Mouse (Mus musculus): ENCODE results near the gene Katnb1. TPM values are rescaled to one million over a fixed set of nuclear protein-coding genes. Genes with fewer than 3 reads are reported as not detected.

Gene Katnb1
- polyA plus RNA-seq, 1 experiment: 20.0 TPM

- DNase-seq (ENCODE audit: low read depth): no peak
These were observed 3.3 kb downstream of the Katnb1 start for GRCm38 (mm10) chr8:95084261-95084660.

GRCm38 (mm10) chr8:95084744-95085431, 3.9 kb downstream of the Katnb1 start:
- no peak for DNase-seq (ENCODE audit: low read depth)

GRCm38 (mm10) chr8:95085432-95086141, 4.6 kb downstream of the Katnb1 start:
- no peak for DNase-seq (ENCODE audit: low read depth)

GRCm38 (mm10) chr8:95093574-95093973, 12.6 kb downstream of the Katnb1 start:
- no peak for DNase-seq (ENCODE audit: low read depth)

- DNase-seq (ENCODE audit: low read depth): no peak
These were observed 18.0 kb downstream of the Katnb1 start for GRCm38 (mm10) chr8:95099009-95099408.

- DNase-seq (ENCODE audit: low read depth): no peak
These were observed 21.0 kb downstream of the Katnb1 start for GRCm38 (mm10) chr8:95101972-95102371.

GRCm38 (mm10) chr8:95107306-95107705, 26.3 kb downstream of the Katnb1 start:
- no peak for DNase-seq (ENCODE audit: low read depth)

GRCm38 (mm10) chr8:95112594-95112993, 31.6 kb downstream of the Katnb1 start:
- no peak for DNase-seq (ENCODE audit: low read depth)

GRCm38 (mm10) chr8:95113108-95113507, 32.1 kb downstream of the Katnb1 start:
- DNase-seq (ENCODE audit: low read depth): no peak

GRCm38 (mm10) chr8:95113750-95114149, 32.8 kb downstream of the Katnb1 start:
- no peak for DNase-seq (ENCODE audit: low read depth)

- DNase-seq (ENCODE audit: low read depth): no peak
These were observed 42.5 kb downstream of the Katnb1 start for GRCm38 (mm10) chr8:95123455-95123854.

- DNase-seq (ENCODE audit: low read depth): no peak
These were observed 45.5 kb downstream of the Katnb1 start for GRCm38 (mm10) chr8:95126497-95126896.

GRCm38 (mm10) chr8:95127658-95128057, 46.7 kb downstream of the Katnb1 start:
- no peak for DNase-seq (ENCODE audit: low read depth)

- no peak for DNase-seq (ENCODE audit: low read depth)
These were observed 47.8 kb downstream of the Katnb1 start for GRCm38 (mm10) chr8:95128750-95129260.

GRCm38 (mm10) chr8:95130966-95131537, 50.1 kb downstream of the Katnb1 start:
- DNase-seq (ENCODE audit: low read depth): no peak

GRCm38 (mm10) chr8:95131983-95132382, 51.0 kb downstream of the Katnb1 start:
- DNase-seq (ENCODE audit: low read depth): no peak

GRCm38 (mm10) chr8:95134186-95134585, 53.2 kb downstream of the Katnb1 start:
- no peak for DNase-seq (ENCODE audit: low read depth)

- DNase-seq (ENCODE audit: low read depth): no peak
These were observed 54.3 kb downstream of the Katnb1 start for GRCm38 (mm10) chr8:95135242-95135641.

GRCm38 (mm10) chr8:95136218-95136617, 55.2 kb downstream of the Katnb1 start:
- DNase-seq (ENCODE audit: low read depth): no peak

- no peak for DNase-seq (ENCODE audit: low read depth)
These were observed 56.2 kb downstream of the Katnb1 start for GRCm38 (mm10) chr8:95137201-95137600.

- no peak for DNase-seq (ENCODE audit: low read depth)
These were observed 56.7 kb downstream of the Katnb1 start for GRCm38 (mm10) chr8:95137641-95138098.

GRCm38 (mm10) chr8:95138341-95139050, 57.5 kb downstream of the Katnb1 start:
- no peak for DNase-seq (ENCODE audit: low read depth)

All from gonadal fat pad, adult 2 months (tissue).